In the genomic region with DNA sequence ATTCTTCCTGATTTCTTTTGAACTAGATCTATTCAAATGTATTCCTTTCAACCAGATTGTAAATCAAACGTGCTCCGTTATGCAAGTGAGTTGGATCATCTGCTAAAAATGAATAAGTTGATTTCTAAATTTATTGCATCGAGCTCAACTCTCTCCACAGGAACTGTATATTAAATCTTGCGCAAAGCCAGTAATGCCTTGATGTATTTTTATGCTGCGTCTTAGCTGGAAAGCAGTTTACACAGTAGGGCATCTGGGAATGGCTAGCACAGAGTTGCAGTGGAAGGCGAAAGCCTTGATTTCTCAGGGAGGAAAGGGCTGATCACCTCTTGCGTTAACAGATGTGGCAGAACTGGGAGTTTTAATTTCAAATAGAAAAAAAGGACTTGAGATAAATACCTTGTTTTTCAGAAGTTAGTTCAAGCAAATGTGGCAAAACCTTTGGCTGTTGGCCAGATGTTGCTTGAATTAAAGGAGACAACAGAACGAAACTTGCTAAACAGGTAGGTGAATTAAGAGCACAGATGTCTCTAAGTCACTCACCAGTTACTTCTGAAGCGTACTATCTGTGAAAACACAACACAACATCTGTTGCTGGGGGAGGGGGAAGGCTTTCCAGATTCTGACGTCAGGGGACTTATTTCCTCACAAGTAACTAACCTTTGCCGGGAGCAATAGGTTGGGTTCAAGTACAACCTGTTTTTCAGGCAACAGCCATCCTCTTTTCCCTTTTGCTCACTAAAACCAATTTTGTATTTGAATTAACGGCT, we compare ENCODE assay signal across 8 mouse cellular contexts. TPM values are rescaled to one million over a fixed set of nuclear protein-coding genes. Genes with fewer than 3 reads are reported as not detected.
DNase-seq lines count a peak whose midpoint lies in the region; ATAC-seq lines count a peak whose summit lies in the region.

No protein-coding gene starts in this region.

- H3K27me3 ChIP-seq in kidney, embryonic 14.5 days (ENCODE audit: control insufficient read depth, insufficient read depth, low read length) = no peaks in the 10 kb centered on the region
- H3K27me3 ChIP-seq in midbrain, embryonic 10.5 days (ENCODE audit: low read depth, poor library complexity, severe bottlenecking) = no peaks in the 10 kb centered on the region; the same call in 1 of the 2 replicates

- peaks cover 4% of the 10 kb centered on the region; the same call in 1 of the 2 replicates for H3K4me1 ChIP-seq in kidney, embryonic 14.5 days (ENCODE audit: control insufficient read depth, insufficient read depth, low read length)
- H3K4me1 ChIP-seq in midbrain, embryonic 10.5 days = peaks cover 19% of the 10 kb centered on the region

- WGBS in kidney, embryonic 14.5 days = 46% methylated on average over 12 of the region's 12 CpGs
- WGBS in midbrain, embryonic 10.5 days = 46% methylated on average over 12 of the region's 12 CpGs

- peak overlapping the region; percentile 58 for H3K9ac ChIP-seq in kidney, embryonic 14.5 days (ENCODE audit: low read depth, low read length)

- no peak for DNase-seq in kidney, postnatal 14 days
- DNase-seq in MEL-GATA-1-ER (ENCODE audit: extremely low read depth, low read depth) = peak; percentile 81
- peak; percentile 43 to 51 for DNase-seq in kidney, postnatal 25 days
- no peak for DNase-seq in midbrain, embryonic 10.5 days (ENCODE audit: low spot score)
- DNase-seq in natural killer cell, adult 2 months (ENCODE audit: low spot score in 2 of 2) = no peak
- DNase-seq in gastrocnemius, adult 8-10 months (ENCODE audit: low spot score in 2 of 2) = no peak

- no peak; the same call in 1 of the 2 replicates for ATAC-seq in kidney, embryonic 14.5 days (ENCODE audit: low FRiP score, low TSS enrichment)
- ATAC-seq in erythroid progenitor cell, adult 5-6 weeks (replicated peaks; ENCODE audit: low FRiP score, poor library complexity, severe bottlenecking) = peak; percentile 46

- peak overlapping the region; percentile 59 for H3K4me2 ChIP-seq in kidney, embryonic 14.5 days (replicated peaks; ENCODE audit: low read depth, low read length)

- no peak overlapping the region for H3K27ac ChIP-seq in kidney, embryonic 14.5 days (ENCODE audit: low read depth, low read length)
- H3K27ac ChIP-seq in midbrain, embryonic 10.5 days (replicated peaks) = peak overlapping the region; percentile 94

- H3K9me3 ChIP-seq in kidney, embryonic 14.5 days (ENCODE audit: control insufficient read depth, low read length) = no peaks in the 10 kb centered on the region
- no peaks in the 10 kb centered on the region for H3K9me3 ChIP-seq in midbrain, embryonic 10.5 days (replicated peaks)

- no peaks in the 10 kb centered on the region for H3K36me3 ChIP-seq in kidney, embryonic 14.5 days (ENCODE audit: control insufficient read depth, insufficient read depth, low read length)
- no peaks in the 10 kb centered on the region for H3K36me3 ChIP-seq in midbrain, embryonic 10.5 days

- H3K4me3 ChIP-seq in kidney, embryonic 14.5 days (ENCODE audit: low read length) = peak overlapping the region; percentile 79
- peak overlapping the region; percentile 82 for H3K4me3 ChIP-seq in midbrain, embryonic 10.5 days

RNA-seq across cellular contexts. Expression of a gene that starts 0.7 kb away (rescaled TPM):
- polyA plus RNA-seq in kidney, embryonic 14.5 days (2014; fragmentation: Nextera tagmentation; extraction: Ambion mirVana) = 7.2 and 11.0 TPM in 2 replicates
- 0.84 and 2.2 TPM in 2 replicates for total RNA-seq in erythroid progenitor cell, adult 5-6 weeks (2015; ENCODE audit: low replicate concordance)
- total RNA-seq in erythroid progenitor cell, adult 5-6 weeks (2017; ENCODE audit: low replicate concordance) = 2.8 and 5.4 TPM in 2 replicates
- polyA plus RNA-seq in midbrain, embryonic 10.5 days (2016; fragmentation: Nextera tagmentation; extraction: Ambion mirVana) = 9.9 and 10.9 TPM in 2 replicates
- total RNA-seq in gastrocnemius, adult 8-10 months (2022) = 10 to 100 TPM; 37.3 to 49.1 (median 39.6) TPM

RNA-seq across cellular contexts. Expression of a gene that starts 24.8 kb away (rescaled TPM):
- polyA plus RNA-seq in kidney, embryonic 14.5 days (2014; fragmentation: Nextera tagmentation; extraction: Ambion mirVana) = not detected in 2 replicates
- not detected in 2 replicates for total RNA-seq in erythroid progenitor cell, adult 5-6 weeks (2015; ENCODE audit: low replicate concordance)
- total RNA-seq in erythroid progenitor cell, adult 5-6 weeks (2017; ENCODE audit: low replicate concordance) = not detected in 2 replicates
- polyA plus RNA-seq in midbrain, embryonic 10.5 days (2016; fragmentation: Nextera tagmentation; extraction: Ambion mirVana) = not detected in 2 replicates
- not detected for total RNA-seq in gastrocnemius, adult 8-10 months (2022)

RNA-seq across cellular contexts. Expression of a gene that starts 28.7 kb away (rescaled TPM):
- polyA plus RNA-seq in kidney, embryonic 14.5 days (2014; fragmentation: Nextera tagmentation; extraction: Ambion mirVana) = 8.7 and 13.2 TPM in 2 replicates
- total RNA-seq in erythroid progenitor cell, adult 5-6 weeks (2015; ENCODE audit: low replicate concordance) = not detected in 2 replicates
- not detected in 2 replicates for total RNA-seq in erythroid progenitor cell, adult 5-6 weeks (2017; ENCODE audit: low replicate concordance)
- polyA plus RNA-seq in midbrain, embryonic 10.5 days (2016; fragmentation: Nextera tagmentation; extraction: Ambion mirVana) = 46.8 and 50.7 TPM in 2 replicates
- under 1 TPM in 2 of 4 experiments, not detected in 2; 0.09 to 0.11 TPM for total RNA-seq in gastrocnemius, adult 8-10 months (2022)

Comparison
In these comparisons a context has a peak if more than half of its experiments do, and no peak if none do; other contexts are left out.
1. DNase-seq: peak in MEL-GATA-1-ER (single experiment) and kidney, postnatal 25 days (2 of 2); none in kidney, postnatal 14 days (single experiment), midbrain, embryonic 10.5 days (single experiment), natural killer cell, adult 2 months (0 of 2) and gastrocnemius, adult 8-10 months (0 of 2).
2. RNA of a gene that starts 0.7 kb away (total RNA-seq): 37.3 to 49.1 TPM in gastrocnemius, adult 8-10 months; 0.84 to 5.4 TPM in erythroid progenitor cell, adult 5-6 weeks; every median in the first group is over 4 times any median in the second.